Mouse (Mus musculus) forebrain, embryonic 11.5 days (tissue): Measurements from ENCODE around the gene Rftn1. TPM values are rescaled to one million over a fixed set of nuclear protein-coding genes. Genes with fewer than 3 reads are reported as not detected.
A peak's percentile ranks its signal among the peaks of the same experiment; 100 is the strongest.

Source experiments
- ATAC-seq: fragments of 200-750 bp; cut with Nextera tagmentation; replicated peaks from 2 replicates; pipeline ENCODE4 v1.8.0; 2017; ENCODE audit warnings: moderate TSS enrichment; ENCODE audit not compliant: low FRiP score
- DNase-seq: peaks from one replicate; pipeline ENCODE4 v3.0.0-alpha.2; 2017; ENCODE audit warnings: low spot score
- H3K27ac ChIP-seq: fragments of 300-500 bp; sonication (generic); 2 replicates; pipeline ENCODE4 v1.5.1; 2014; ENCODE audit warnings: low read depth, low read length
- H3K27me3 ChIP-seq: fragments of 300-500 bp; sonication (generic); 2 replicates; pipeline ENCODE4 v1.6.1; 2014; ENCODE audit warnings: mild to moderate bottlenecking, low read length, mixed read lengths; ENCODE audit not compliant: control insufficient read depth, insufficient read depth
- H3K36me3 ChIP-seq: fragments of 300-500 bp; sonication (generic); 2 replicates; pipeline ENCODE4 v1.6.1; 2014; ENCODE audit warnings: mild to moderate bottlenecking, low read length, moderate library complexity, mixed read lengths; ENCODE audit not compliant: control insufficient read depth, insufficient read depth
- H3K4me1 ChIP-seq: fragments of 300-500 bp; sonication (generic); replicated peaks from 2 replicates; pipeline ENCODE4 v1.6.1; 2014; ENCODE audit warnings: low read length, mixed read lengths; ENCODE audit not compliant: control insufficient read depth, insufficient read depth
- H3K4me2 ChIP-seq: fragments of 300-500 bp; sonication (generic); 2 replicates; pipeline ENCODE4 v1.6.1; 2014; ENCODE audit warnings: low read depth, mild to moderate bottlenecking, low read length, moderate library complexity, mixed read lengths; ENCODE audit not compliant: severe bottlenecking
- H3K4me3 ChIP-seq: fragments of 300-500 bp; sonication (generic); 2 replicates; pipeline ENCODE4 v1.5.1; 2014; ENCODE audit warnings: low read depth, low read length
- H3K9ac ChIP-seq: fragments of 300-500 bp; sonication (generic); 2 replicates; pipeline ENCODE4 v1.6.1; 2014; ENCODE audit warnings: low read length
- H3K9me3 ChIP-seq: fragments of 300-500 bp; sonication (generic); 2 replicates; pipeline ENCODE4 v1.6.1; 2016; ENCODE audit warnings: low read length, mixed read lengths; ENCODE audit not compliant: control insufficient read depth
- WGBS: fragments of 180-500 bp; shearing (Covaris S2); extraction: QIAGEN DNeasy Blood & Tissue Kit; methylation state at CpG from one replicate; pipeline ENCODE4 v1.1.7; 2014; 5-methylcytosine and 5-hydroxymethylcytosine counted together
- polyA plus RNA-seq: library from polyadenylated mRNA; unstranded; fragments of >200 nt; fragmentation: Nextera tagmentation; extraction: Ambion mirVana; gene quantifications from 2 replicates; pipeline ENCODE4 v1.2.1, GENCODE M21; 2014

The Rftn1 gene
- polyA plus RNA-seq, 1 experiment from 2014 or later: 11.6 TPM

DNA sequence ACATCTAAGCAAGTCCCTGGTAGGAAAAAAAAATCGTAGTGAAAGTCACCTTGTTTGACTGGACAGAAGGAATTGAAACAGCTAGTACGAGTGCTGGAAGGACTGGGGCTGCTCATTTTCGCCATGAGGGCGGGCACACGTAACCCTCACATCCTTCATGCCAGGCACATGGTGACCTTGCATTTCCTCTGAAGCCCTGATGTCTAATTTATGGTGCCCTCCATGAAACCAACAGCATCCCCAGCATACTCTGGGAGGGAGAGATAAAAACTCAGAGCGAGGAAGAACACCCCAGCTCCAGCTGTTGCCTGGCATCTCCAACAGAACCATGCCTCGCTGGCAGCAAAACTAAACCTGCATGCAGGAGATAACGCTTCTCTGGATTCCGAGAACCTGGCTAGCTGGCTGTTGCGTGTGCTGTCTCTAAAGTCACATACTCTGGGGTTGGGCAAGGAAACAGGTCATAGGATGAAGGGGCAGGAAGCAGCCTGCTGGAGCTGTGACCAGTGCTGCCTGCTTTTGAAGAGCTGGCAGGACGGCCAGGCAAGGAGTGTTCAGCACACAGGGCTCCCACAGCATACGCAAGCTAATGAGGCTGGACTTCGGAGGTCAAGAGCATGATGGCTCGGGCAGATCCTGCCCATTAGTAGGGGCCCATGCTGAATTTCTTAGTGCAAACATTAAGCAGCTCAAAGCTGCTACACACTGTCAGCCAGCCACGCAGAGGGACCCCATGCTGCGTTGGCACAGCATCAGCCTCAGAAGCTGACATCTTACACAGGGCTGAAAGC is 170.1 kb downstream of the Rftn1 start:
- ATAC-seq: peak; percentile 72
- H3K9ac ChIP-seq: peak overlapping the region; percentile 27; the same call in 1 of the 2 replicates
- no peaks in the 10 kb centered on the region for H3K9me3 ChIP-seq
- no peak overlapping the region for H3K4me2 ChIP-seq
- H3K27ac ChIP-seq: peak overlapping the region; percentile 72
- H3K36me3 ChIP-seq: no peaks in the 10 kb centered on the region
- H3K27me3 ChIP-seq: no peaks in the 10 kb centered on the region
- H3K4me1 ChIP-seq: peaks cover 28% of the 10 kb centered on the region
- H3K4me3 ChIP-seq: no peak overlapping the region
- WGBS: 52% methylated on average over 16 of the region's 16 CpGs
- peak; percentile 69 for DNase-seq

DNA sequence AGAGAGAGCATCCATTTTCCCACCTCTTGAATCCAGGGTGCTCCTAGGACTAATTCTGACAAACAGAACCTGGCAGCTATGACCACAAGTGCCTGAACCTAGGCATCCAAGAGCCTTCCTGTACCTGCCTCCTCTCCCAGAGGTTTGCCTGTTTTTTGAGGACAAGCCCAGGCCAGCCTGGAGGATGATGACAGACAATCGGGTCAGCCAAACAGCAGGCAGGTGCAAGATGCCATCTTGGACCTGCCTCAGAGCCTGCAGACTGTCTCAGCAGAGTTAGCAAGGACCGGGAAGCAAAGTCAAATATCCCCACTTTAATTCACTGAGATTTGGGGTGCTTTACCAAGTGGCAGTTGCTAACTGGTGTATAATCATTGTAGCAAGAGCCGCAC is 170.7 kb downstream of the Rftn1 start:
- 82% methylated on average over 3 of the region's 3 CpGs for WGBS
- ATAC-seq (no peak), DNase-seq (no peak)
- H3K4me3 ChIP-seq: no peak overlapping the region
- H3K4me1 ChIP-seq: peaks cover 28% of the 10 kb centered on the region
- H3K4me2 ChIP-seq: no peak overlapping the region
- H3K9ac ChIP-seq: peak overlapping the region; percentile 12; the same call in 1 of the 2 replicates
- no peaks in the 10 kb centered on the region for H3K36me3 ChIP-seq
- no peaks in the 10 kb centered on the region for H3K9me3 ChIP-seq
- H3K27me3 ChIP-seq: no peaks in the 10 kb centered on the region
- H3K27ac ChIP-seq: peak overlapping the region; percentile 72

DNA sequence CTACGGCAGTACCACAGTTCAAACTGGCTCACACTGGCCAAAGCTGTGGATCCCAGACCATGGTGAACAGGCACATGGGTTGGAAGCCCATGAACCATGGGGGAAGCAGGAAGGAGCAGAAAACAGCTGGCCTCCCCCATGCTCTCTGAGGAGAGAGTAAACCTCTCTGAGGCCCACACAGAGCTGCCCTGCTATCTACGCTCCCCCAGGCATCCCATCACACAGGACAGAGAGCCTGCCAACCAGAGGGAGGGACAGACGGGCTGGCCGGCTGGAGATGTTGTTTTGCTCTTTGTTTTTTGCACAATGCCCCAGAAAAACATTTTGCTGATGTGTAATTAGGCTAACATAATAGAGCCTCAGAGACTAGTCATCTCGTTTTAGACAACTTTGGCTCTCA is 171.4 kb downstream of the Rftn1 start:
- WGBS: 30% methylated on average over 5 of the region's 5 CpGs
- Histone ChIP-seq H3K27me3 (no peaks in the 10 kb centered on the region), H3K4me2 (no peak overlapping the region), H3K27ac (no peak overlapping the region; the same call in 1 of the 2 replicates), H3K4me1 (peaks cover 28% of the 10 kb centered on the region), H3K36me3 (no peaks in the 10 kb centered on the region), H3K4me3 (no peak overlapping the region), H3K9me3 (no peaks in the 10 kb centered on the region), H3K9ac (peak overlapping the region; percentile 32; the same call in 1 of the 2 replicates)
- no peak for DNase-seq
- no peak for ATAC-seq

GRCm38 (mm10) chr17:50014708-50015107 is 175.8 kb downstream of the Rftn1 start:
- H3K27ac ChIP-seq: no peak overlapping the region
- DNase-seq (no peak), ATAC-seq (no peak)
- H3K4me1 ChIP-seq: peaks cover 10% of the 10 kb centered on the region
- H3K4me3 ChIP-seq: no peak overlapping the region
- WGBS: 88% methylated on average over 9 of the region's 9 CpGs
- no peak overlapping the region for H3K9ac ChIP-seq
- H3K27me3 ChIP-seq: no peaks in the 10 kb centered on the region
- no peaks in the 10 kb centered on the region for H3K36me3 ChIP-seq
- H3K4me2 ChIP-seq: no peak overlapping the region
- no peaks in the 10 kb centered on the region for H3K9me3 ChIP-seq

- ATAC-seq (no peak), DNase-seq (no peak)
- no peaks in the 10 kb centered on the region for H3K36me3 ChIP-seq
- no peaks in the 10 kb centered on the region for H3K27me3 ChIP-seq
- H3K4me3 ChIP-seq: no peak overlapping the region
- no peak overlapping the region for H3K4me2 ChIP-seq
- WGBS: 80% methylated on average over 2 of the region's 2 CpGs
- H3K27ac ChIP-seq: no peak overlapping the region
- H3K4me1 ChIP-seq: peaks cover 3% of the 10 kb centered on the region
- H3K9me3 ChIP-seq: no peaks in the 10 kb centered on the region; the same call in 1 of the 2 replicates
- H3K9ac ChIP-seq: no peak overlapping the region
Measured at GRCm38 (mm10) chr17:50013848-50014247, 176.6 kb downstream of the Rftn1 start.

DNA sequence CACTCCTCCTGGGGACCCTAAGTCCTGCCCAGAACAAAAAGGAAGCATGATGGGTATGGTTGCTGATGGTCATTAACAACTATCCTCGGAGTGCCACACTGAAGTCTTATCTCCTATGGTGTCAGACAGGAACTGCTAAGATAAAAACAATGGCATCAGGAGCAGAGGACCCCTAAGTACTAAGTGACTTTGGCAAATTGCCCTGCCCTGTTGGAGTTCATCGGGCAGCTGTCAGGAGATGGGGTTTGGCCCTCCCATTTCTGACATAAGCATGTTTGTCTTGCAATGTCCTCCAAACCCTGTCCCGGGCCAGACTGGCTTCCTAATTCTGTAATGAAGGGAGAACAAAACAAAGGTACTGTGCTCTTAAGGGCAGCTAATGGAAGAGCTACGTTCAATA is 180.4 kb downstream of the Rftn1 start:
- H3K4me1 ChIP-seq: peaks cover 15% of the 10 kb centered on the region; the same call in 1 of the 2 replicates
- WGBS: 73% methylated on average over 4 of the region's 4 CpGs
- no peak overlapping the region for H3K9ac ChIP-seq
- H3K36me3 ChIP-seq: no peaks in the 10 kb centered on the region
- ATAC-seq: no peak
- no peaks in the 10 kb centered on the region; the same call in 1 of the 2 replicates for H3K9me3 ChIP-seq
- H3K4me2 ChIP-seq: no peak overlapping the region
- no peak overlapping the region for H3K27ac ChIP-seq
- DNase-seq: no peak
- no peak overlapping the region for H3K4me3 ChIP-seq
- no peaks in the 10 kb centered on the region for H3K27me3 ChIP-seq

GRCm38 (mm10) chr17:50006721-50007351 is 183.6 kb downstream of the Rftn1 start:
- DNase-seq (peak; percentile 80), ATAC-seq (peak; percentile 92)
- Histone ChIP-seq H3K27ac (peak overlapping the region; percentile 85), H3K27me3 (no peaks in the 10 kb centered on the region), H3K36me3 (no peaks in the 10 kb centered on the region), H3K9me3 (no peaks in the 10 kb centered on the region; the same call in 1 of the 2 replicates), H3K4me1 (peaks cover 15% of the 10 kb centered on the region; the same call in 1 of the 2 replicates), H3K4me2 (peak overlapping the region; percentile 38), H3K9ac (peak overlapping the region; percentile 21; the same call in 1 of the 2 replicates), H3K4me3 (no peak overlapping the region)
- 4% methylated on average over 9 of the region's 9 CpGs for WGBS

DNA sequence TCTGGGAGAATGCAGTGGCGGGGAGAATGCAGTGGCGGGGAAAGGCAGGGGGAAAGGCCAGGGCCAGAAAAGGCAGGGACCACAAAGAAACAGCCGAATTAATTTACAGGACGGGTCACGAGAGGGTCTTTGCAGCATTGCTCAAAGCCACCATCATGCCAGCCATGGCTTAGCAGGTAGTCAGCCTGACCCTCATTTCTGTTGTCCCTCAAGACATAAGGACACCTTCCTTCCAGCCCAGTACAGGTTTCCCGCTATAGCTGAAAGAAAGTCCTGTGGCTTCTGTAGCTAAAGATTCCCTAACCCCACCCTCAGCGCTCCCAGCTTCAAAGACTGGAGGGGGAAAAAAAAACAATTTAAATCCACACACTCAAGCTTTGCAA is 184.1 kb downstream of the Rftn1 start:
- WGBS: 12% methylated on average over 7 of the region's 7 CpGs
- DNase-seq: no peak
- no peak overlapping the region for H3K4me3 ChIP-seq
- peak overlapping the region; percentile 30; the same call in 1 of the 2 replicates for H3K9ac ChIP-seq
- peaks cover 15% of the 10 kb centered on the region; the same call in 1 of the 2 replicates for H3K4me1 ChIP-seq
- peak; percentile 37 for ATAC-seq
- H3K9me3 ChIP-seq: no peaks in the 10 kb centered on the region; the same call in 1 of the 2 replicates
- peak overlapping the region; percentile 85 for H3K27ac ChIP-seq
- peak overlapping the region; percentile 38; the same call in 1 of the 2 replicates for H3K4me2 ChIP-seq
- H3K27me3 ChIP-seq: no peaks in the 10 kb centered on the region
- no peaks in the 10 kb centered on the region for H3K36me3 ChIP-seq
